Mouse (Mus musculus) liver, postnatal 0 days (tissue): Measurements from ENCODE around the gene Slc9a2.

Experiments
- CTCF ChIP-seq: sonication (generic); IDR thresholded peaks from 2 replicates; pipeline ENCODE4 v1.5.1; 2016; ENCODE audit warnings: antibody characterized with exemption, low read depth
- EP300 ChIP-seq: IDR thresholded peaks from 2 replicates; pipeline ENCODE4 v1.6.1; 2016; ENCODE audit warnings: antibody characterized with exemption, low read depth, mild to moderate bottlenecking

- no peak for TF ChIP-seq CTCF
- TF ChIP-seq EP300, result no peak
These were observed 109.4 kb downstream of the Slc9a2 start for GRCm38 (mm10) chr1:40789666-40790233.
